Mouse (Mus musculus) midbrain, embryonic 12.5 days (tissue): ENCODE data around the gene Gm49510. TPM values are rescaled to one million over a fixed set of nuclear protein-coding genes. Genes with fewer than 3 reads are reported as not detected.

ENCODE experiments used
- ATAC-seq: fragments of 200-750 bp; cut with Nextera tagmentation; 2 replicates; pipeline ENCODE4 v1.8.0; 2017; ENCODE audit warnings: low read depth, moderate TSS enrichment, moderate library complexity; ENCODE audit not compliant: low FRiP score
- H3K27ac ChIP-seq: fragments of 300-500 bp; sonication (generic); replicated peaks from 2 replicates; pipeline ENCODE4 v1.5.1; 2016; ENCODE audit warnings: mild to moderate bottlenecking
- H3K27me3 ChIP-seq: fragments of 300-500 bp; sonication (generic); 2 replicates; pipeline ENCODE4 v1.6.1; 2016; ENCODE audit warnings: mild to moderate bottlenecking
- H3K36me3 ChIP-seq: fragments of 300-500 bp; sonication (generic); 2 replicates; pipeline ENCODE4 v1.6.1; 2016
- H3K4me1 ChIP-seq: fragments of 300-500 bp; sonication (generic); 2 replicates; pipeline ENCODE4 v1.6.1; 2016
- H3K4me2 ChIP-seq: fragments of 300-500 bp; sonication (generic); replicated peaks from 2 replicates; pipeline ENCODE4 v1.6.1; 2016; ENCODE audit warnings: mild to moderate bottlenecking, moderate library complexity
- H3K4me3 ChIP-seq: fragments of 300-500 bp; sonication (generic); 2 replicates; pipeline ENCODE4 v1.5.1; 2016; ENCODE audit warnings: mild to moderate bottlenecking
- H3K9ac ChIP-seq: fragments of 300-500 bp; sonication (generic); replicated peaks from 2 replicates; pipeline ENCODE4 v1.6.1; 2016; ENCODE audit warnings: mild to moderate bottlenecking, moderate library complexity
- H3K9me3 ChIP-seq: fragments of 300-500 bp; sonication (generic); 2 replicates; pipeline ENCODE4 v1.6.1; 2016; ENCODE audit warnings: mild to moderate bottlenecking
- WGBS: fragments of 180-500 bp; shearing (Covaris S2); methylation state at CpG from one replicate; pipeline ENCODE4 v1.1.7; 2016; 5-methylcytosine and 5-hydroxymethylcytosine counted together
- polyA plus RNA-seq: library from polyadenylated mRNA; unstranded; fragments of >200 nt; fragmentation: Nextera tagmentation; extraction: Ambion mirVana; gene quantifications from 2 replicates; pipeline ENCODE4 v1.2.1, GENCODE M21; 2016

Gm49510 gene
- polyA plus RNA-seq = 0.10 TPM in 1 of 2 replicates, not detected in the other

DNA sequence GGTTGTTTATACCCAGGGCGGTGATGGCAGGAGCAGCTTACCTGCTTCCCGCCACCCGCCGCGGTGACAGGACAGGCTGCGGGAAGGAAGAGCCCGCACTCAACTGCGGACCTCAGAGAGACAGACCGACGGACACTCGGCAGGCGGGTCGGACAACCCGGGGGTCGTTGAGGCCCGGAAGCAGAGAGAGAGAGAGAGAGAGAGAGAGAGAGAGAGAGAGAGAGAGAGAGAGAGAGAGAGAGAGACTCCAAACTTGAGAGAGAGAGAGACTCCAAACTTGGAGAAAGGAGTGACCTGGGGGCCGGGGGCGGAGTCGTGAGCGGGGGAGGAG is at the start of gene Gm49510:
Gene Gm49510, plus strand, starts transcription at position 259 of the 331 bp plus-strand sequence.
- H3K4me1 ChIP-seq = peaks cover 25% of the 10 kb centered on the region
- H3K4me2 ChIP-seq = peak within 1 kb of the TSS; percentile 94
- H3K9me3 ChIP-seq = no peaks in the 10 kb centered on the region
- no peaks in the 10 kb centered on the region for H3K36me3 ChIP-seq
- H3K27me3 ChIP-seq = peaks cover 40% of the 10 kb centered on the region
- H3K4me3 ChIP-seq = peak within 1 kb of the TSS; percentile 53
- H3K27ac ChIP-seq = no peak within 1 kb of the TSS
- ATAC-seq = no peak
- WGBS = 5% methylated on average over 19 of the region's 20 CpGs
- peak within 1 kb of the TSS; percentile 65 for H3K9ac ChIP-seq

DNA sequence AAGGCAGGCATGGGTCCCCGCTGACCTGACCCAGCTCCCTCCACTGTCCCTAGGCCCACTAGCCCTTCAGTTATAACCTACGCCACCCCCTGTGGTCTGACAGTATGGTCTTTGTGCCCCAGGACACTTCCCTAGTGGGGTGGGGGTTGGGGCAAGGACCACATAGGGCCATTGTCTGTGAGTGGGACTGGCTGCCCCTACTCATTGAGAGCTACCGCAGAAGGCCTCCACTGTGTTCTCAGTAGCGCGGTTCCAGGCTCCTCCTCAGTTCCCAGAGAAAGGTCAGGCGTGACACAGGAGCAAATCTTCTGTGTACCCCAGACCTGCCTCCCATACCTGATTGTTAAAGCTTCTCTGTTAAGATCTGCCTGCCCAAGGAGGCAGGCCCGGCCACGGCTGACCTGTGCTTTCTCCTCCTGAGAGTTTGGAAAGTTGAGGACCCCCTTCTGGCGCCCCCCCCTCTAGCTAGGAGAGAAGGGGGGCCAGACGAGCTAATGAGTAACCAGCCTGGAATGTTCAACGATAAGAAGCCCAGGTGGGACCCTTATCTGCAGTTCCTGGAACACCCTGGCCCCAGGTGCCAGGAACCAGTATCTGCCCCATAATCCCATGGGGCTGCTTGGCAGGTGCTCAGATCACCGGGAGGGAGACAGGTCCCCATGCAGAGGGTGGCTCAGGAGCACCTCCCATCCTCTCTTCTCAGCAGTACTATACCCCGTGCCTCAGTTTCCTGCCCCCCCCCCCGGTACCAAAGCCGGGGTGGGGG is 49.2 kb upstream of the Gm49510 start:
- WGBS = 72% methylated on average over 15 of the region's 15 CpGs
- H3K27me3 ChIP-seq = peaks cover 40% of the 10 kb centered on the region
- H3K9ac ChIP-seq = no peak overlapping the region
- H3K9me3 ChIP-seq = no peaks in the 10 kb centered on the region
- H3K4me1 ChIP-seq = peaks cover 7% of the 10 kb centered on the region; the same call in 1 of the 2 replicates
- no peak overlapping the region for H3K4me3 ChIP-seq
- ATAC-seq = no peak
- H3K36me3 ChIP-seq = no peaks in the 10 kb centered on the region
- H3K4me2 ChIP-seq = no peak overlapping the region
- H3K27ac ChIP-seq = no peak overlapping the region

DNA sequence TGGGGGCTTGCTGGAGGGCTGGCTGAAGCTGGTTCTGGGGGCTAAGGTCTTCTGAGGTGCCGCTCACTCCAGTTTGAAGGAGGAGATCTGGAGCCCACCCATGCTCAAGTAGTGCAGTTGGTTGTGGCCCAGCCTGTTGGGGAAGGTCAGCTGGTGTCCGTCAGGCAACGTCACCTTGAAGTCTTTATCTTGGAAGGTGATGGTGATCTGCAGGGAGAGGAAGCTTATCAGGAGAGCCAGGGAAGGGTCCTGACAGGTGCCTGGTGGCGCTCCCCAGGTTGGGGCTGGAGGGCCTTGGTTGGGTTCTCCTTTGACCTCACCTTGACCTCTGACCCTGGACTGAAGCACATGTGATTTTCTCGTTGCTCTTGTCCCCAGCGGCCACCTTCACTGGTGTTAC is 48.5 kb upstream of the Gm49510 start:
- peaks cover 7% of the 10 kb centered on the region; the same call in 1 of the 2 replicates for H3K4me1 ChIP-seq
- 77% methylated on average over 6 of the region's 6 CpGs for WGBS
- H3K9ac ChIP-seq = no peak overlapping the region
- H3K9me3 ChIP-seq = no peaks in the 10 kb centered on the region
- peaks cover 33% of the 10 kb centered on the region; the same call in 1 of the 2 replicates for H3K27me3 ChIP-seq
- ATAC-seq = no peak
- H3K27ac ChIP-seq = no peak overlapping the region
- H3K4me2 ChIP-seq = no peak overlapping the region
- no peak overlapping the region for H3K4me3 ChIP-seq
- H3K36me3 ChIP-seq = no peaks in the 10 kb centered on the region

DNA sequence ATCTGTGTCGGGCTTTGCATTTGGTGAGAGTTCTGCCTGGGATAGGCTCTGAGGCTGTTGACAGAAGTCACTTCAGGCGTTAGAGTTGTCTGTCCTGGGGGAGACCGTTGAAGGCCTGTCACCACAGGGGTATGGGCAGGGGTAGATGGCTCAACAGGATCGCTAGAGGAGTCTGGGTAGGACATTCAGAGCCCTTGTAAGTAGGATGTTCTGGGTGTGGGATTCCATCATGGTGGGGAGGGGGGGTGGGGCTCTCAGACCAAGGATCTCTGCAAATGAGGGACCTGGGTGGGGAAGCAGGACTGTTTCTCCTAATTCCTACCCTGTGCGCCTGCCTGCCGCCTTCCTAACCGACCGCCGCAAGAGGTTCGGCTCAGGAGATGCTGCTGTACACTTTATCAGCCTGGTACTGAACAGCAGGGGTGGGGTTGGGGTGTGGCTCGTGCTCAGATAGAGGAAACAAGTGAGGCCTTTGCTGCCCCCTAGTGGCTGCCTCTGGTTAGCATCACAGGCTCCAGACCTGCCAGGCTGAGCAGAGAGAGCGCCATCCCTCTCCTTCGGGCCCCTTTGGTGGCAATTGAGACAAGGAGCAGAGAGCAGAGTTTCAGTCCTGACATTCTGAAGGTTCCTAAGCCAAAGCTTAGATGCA is 47.8 kb upstream of the Gm49510 start:
- ATAC-seq = peak; percentile 85
- H3K4me3 ChIP-seq = no peak overlapping the region
- 0 out of 2 replicates have a peak overlapping the region, but pooled peaks have one; percentile 11 for H3K9ac ChIP-seq
- no peaks in the 10 kb centered on the region for H3K36me3 ChIP-seq
- H3K27ac ChIP-seq = no peak overlapping the region
- H3K9me3 ChIP-seq = no peaks in the 10 kb centered on the region
- 15% methylated on average over 13 of the region's 13 CpGs for WGBS
- peaks cover 7% of the 10 kb centered on the region; the same call in 1 of the 2 replicates for H3K4me1 ChIP-seq
- peaks cover 29% of the 10 kb centered on the region; the same call in 1 of the 2 replicates for H3K27me3 ChIP-seq
- H3K4me2 ChIP-seq = peak overlapping the region; percentile 34; the same call in 1 of the 2 replicates

DNA sequence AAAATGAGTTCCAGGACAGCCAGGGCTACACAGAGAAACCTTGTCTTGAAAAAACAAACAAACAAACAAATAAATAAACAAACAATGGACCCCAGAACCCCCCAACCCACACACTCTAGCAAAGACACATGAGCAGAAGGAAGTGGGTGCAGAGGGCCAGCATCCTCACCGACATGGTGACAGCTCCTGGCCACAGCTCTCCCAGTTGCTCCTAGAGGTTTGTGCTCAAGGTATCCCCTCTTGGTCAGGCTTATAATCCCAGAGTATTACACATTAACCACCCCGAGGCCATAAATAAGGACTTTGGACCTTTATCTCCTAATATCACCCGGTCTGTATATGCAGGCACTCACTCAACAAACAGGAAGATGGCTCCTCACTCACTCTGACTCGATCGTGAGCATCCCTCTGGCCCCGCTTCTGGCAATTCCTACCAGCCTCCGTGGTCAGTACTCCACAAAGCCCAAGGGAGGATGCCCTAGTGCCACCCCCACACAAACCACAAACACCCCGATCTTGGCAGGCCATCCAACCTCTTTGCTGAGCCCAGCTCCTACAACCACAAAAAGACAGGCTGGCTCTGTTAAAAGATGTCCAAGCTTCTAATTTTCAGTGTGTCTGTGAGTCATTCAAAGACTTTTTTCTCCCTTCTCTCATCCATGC is 44.0 kb upstream of the Gm49510 start, which contains the start of gene Lgals2:
Gene Lgals2, minus strand, starts transcription at position 227 of the 663 bp plus-strand sequence.
- Histone ChIP-seq H3K27me3 (peaks cover 6% of the 10 kb centered on the region; the same call in 1 of the 2 replicates), H3K9me3 (no peaks in the 10 kb centered on the region), H3K4me3 (no peak within 1 kb of the TSS), H3K9ac (no peak within 1 kb of the TSS), H3K4me1 (peaks cover 10% of the 10 kb centered on the region; the same call in 1 of the 2 replicates), H3K27ac (no peak within 1 kb of the TSS), H3K36me3 (no peaks in the 10 kb centered on the region), H3K4me2 (no peak within 1 kb of the TSS)
- no peak for ATAC-seq
- WGBS = 79% methylated on average over 8 of the region's 8 CpGs

DNA sequence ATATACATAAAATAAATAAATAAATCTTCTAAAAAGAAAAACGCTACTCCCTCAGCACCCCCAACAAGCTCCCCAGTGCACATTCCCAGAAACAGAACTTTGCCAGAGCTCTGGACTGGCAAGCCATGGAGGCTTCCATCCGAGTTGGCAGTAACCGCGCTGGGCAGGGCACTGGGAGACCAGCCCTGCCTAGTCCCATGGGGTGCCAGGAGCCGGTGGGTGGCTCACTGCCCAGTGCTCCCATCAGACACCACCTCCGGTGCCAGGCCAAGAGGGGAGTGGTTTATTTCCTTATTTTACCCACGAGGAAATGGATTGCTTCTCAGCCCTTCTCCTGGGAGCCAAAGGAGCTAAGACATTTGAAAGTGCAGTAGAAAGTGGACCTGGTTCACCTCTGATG is 42.5 kb upstream of the Gm49510 start:
- Histone ChIP-seq H3K27me3 (peaks cover 5% of the 10 kb centered on the region; the same call in 1 of the 2 replicates), H3K4me3 (no peak overlapping the region), H3K27ac (no peak overlapping the region), H3K4me2 (no peak overlapping the region), H3K36me3 (no peaks in the 10 kb centered on the region), H3K4me1 (0 out of 2 replicates have a peak, but pooled peaks cover 4% of the 10 kb centered on the region), H3K9ac (no peak overlapping the region), H3K9me3 (no peaks in the 10 kb centered on the region)
- ATAC-seq = no peak
- WGBS = 84% methylated on average over 7 of the region's 7 CpGs

DNA sequence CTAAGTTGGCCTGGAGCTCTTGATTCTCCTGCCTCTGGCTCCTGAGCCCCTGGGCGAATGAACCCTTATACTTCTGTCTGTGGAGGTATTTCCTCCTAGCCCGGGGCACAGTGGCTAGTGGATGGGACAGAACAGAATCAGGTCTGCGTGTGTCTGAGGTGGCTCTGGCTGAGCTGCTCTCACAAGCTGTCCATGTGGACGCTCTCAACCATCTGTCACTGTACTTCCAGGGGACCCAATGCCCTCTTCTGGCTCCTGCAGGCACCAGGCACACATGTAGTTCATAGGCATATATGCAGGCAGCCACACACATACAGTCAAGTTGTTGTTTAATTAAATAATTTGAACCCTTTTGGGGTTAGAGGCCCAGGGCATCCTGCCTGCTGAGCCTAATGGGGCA is 40.2 kb upstream of the Gm49510 start:
- 79% methylated on average over 4 of the region's 4 CpGs for WGBS
- H3K4me1 ChIP-seq = 0 out of 2 replicates have a peak, but pooled peaks cover 8% of the 10 kb centered on the region
- H3K36me3 ChIP-seq = no peaks in the 10 kb centered on the region
- H3K4me3 ChIP-seq = no peak overlapping the region
- H3K4me2 ChIP-seq = no peak overlapping the region
- no peaks in the 10 kb centered on the region for H3K9me3 ChIP-seq
- no peak overlapping the region for H3K27ac ChIP-seq
- H3K9ac ChIP-seq = no peak overlapping the region
- no peaks in the 10 kb centered on the region; the same call in 1 of the 2 replicates for H3K27me3 ChIP-seq
- no peak for ATAC-seq

DNA sequence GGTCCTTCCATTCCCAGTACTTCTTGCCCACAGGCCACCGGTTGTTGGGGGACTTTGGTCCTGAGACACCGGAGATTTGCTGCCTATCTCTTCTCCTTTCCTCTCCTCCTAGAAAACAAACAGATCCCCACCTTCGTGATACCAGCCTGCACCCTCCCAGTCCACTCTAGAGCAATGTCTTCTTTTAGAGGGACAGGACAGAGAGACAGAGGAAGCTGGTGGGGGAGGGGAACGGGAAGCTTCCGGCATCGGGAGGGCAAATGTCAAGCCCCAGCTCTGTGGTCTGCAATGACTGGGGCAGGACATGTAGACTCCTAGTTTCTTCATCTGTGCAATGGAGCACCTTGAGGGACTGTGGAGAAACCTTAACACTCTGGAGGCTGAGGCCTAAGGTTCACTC is 39.8 kb upstream of the Gm49510 start:
- H3K9ac ChIP-seq = no peak overlapping the region
- H3K4me3 ChIP-seq = no peak overlapping the region
- H3K36me3 ChIP-seq = no peaks in the 10 kb centered on the region
- H3K4me2 ChIP-seq = no peak overlapping the region
- no peak overlapping the region for H3K27ac ChIP-seq
- H3K9me3 ChIP-seq = no peaks in the 10 kb centered on the region
- H3K4me1 ChIP-seq = 0 out of 2 replicates have a peak, but pooled peaks cover 8% of the 10 kb centered on the region
- no peaks in the 10 kb centered on the region; the same call in 1 of the 2 replicates for H3K27me3 ChIP-seq
- ATAC-seq = no peak
- WGBS = 82% methylated on average over 6 of the region's 6 CpGs

DNA sequence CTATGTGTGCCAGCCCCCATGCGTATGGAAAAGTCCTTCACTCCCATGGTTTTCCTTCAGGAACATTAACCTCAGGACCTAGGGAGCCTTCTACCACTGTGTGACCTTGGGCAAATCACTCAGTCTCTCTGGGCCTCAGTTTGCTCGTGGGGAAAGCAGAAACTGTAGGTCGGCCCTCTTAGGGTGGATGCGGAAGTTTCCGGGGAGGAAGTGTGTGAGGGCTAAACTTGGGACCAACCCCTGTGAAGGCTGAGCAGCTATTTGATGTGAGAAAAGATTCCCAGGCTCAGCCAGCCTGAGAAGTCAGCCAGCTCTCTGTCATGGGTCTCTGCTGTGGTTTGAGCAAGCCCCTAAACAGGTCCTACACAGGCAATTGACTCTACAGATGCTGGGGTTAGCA is 37.2 kb upstream of the Gm49510 start:
- no peaks in the 10 kb centered on the region for H3K9me3 ChIP-seq
- H3K4me1 ChIP-seq = 0 out of 2 replicates have a peak, but pooled peaks cover 8% of the 10 kb centered on the region
- no peak for ATAC-seq
- no peak overlapping the region for H3K4me2 ChIP-seq
- H3K27ac ChIP-seq = no peak overlapping the region
- 84% methylated on average over 5 of the region's 5 CpGs for WGBS
- no peaks in the 10 kb centered on the region for H3K36me3 ChIP-seq
- H3K4me3 ChIP-seq = no peak overlapping the region
- H3K9ac ChIP-seq = no peak overlapping the region
- no peaks in the 10 kb centered on the region for H3K27me3 ChIP-seq

DNA sequence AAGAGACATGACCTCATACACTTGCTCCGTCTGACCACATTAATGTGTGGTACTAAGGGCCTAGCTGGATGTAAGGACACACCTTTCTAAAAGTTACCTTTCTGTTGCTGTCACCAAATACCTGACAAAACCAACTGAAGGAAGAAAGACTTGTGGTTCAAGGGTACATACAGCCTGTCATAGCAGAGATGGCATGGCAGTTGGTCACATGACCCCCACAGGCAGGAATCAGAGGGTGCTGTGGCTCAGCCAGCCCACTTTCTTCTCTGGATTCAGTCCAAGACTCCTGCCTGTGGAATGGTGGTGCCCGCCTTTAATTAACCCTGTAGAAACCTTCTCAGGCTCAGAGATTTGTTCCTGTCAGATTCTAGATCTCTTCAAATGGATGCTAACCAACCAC is 36.3 kb upstream of the Gm49510 start:
- H3K9ac ChIP-seq = no peak overlapping the region
- ATAC-seq = no peak
- H3K4me2 ChIP-seq = no peak overlapping the region
- H3K4me3 ChIP-seq = no peak overlapping the region
- H3K36me3 ChIP-seq = no peaks in the 10 kb centered on the region
- no peaks in the 10 kb centered on the region for H3K27me3 ChIP-seq
- 86% methylated on average over 2 of the region's 2 CpGs for WGBS
- peaks cover 6% of the 10 kb centered on the region for H3K4me1 ChIP-seq
- H3K9me3 ChIP-seq = no peaks in the 10 kb centered on the region
- no peak overlapping the region for H3K27ac ChIP-seq

DNA sequence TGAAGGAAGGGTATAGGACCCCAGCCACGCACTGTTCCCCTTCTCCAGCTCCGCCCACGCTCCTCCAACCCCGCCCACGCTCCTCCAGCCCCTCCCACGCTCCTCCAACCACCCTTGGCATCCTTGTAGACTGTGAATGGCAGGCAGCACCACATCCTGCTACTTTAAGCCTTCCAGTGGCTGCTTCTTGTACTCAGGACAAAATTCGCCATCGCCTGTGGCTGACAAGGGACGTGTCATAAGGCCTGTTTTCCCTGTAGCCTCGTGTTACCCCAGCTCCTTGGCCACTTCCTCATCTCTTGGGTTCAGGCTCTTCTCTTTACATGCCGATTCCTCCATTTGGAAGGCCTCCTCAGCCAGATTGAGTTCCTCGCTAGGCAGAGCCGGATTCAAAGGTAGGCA is 35.6 kb upstream of the Gm49510 start:
- Histone ChIP-seq H3K27ac (no peak overlapping the region), H3K27me3 (no peaks in the 10 kb centered on the region)
- 46% methylated on average over 13 of the region's 13 CpGs for WGBS

More for the DNA sequence above, 35.6 kb upstream of the Gm49510 start:
- no peak for ATAC-seq
- no peak overlapping the region for H3K4me3 ChIP-seq
- no peak overlapping the region for H3K9ac ChIP-seq
- H3K4me1 ChIP-seq = peaks cover 13% of the 10 kb centered on the region
- H3K9me3 ChIP-seq = no peaks in the 10 kb centered on the region
- no peaks in the 10 kb centered on the region for H3K36me3 ChIP-seq
- no peak overlapping the region for H3K4me2 ChIP-seq
